Mouse (Mus musculus) granulocyte monocyte progenitor cell, adult 5-6 weeks (primary cell): ENCODE data around the gene Ifrd2. TPM values are rescaled to one million over a fixed set of nuclear protein-coding genes. Genes with fewer than 3 reads are reported as not detected.

Experiments
- ATAC-seq: replicated peaks from 2 replicates; pipeline ENCODE4 v1.8.0; 2016; ENCODE audit warnings: mild to moderate bottlenecking, moderate TSS enrichment, inconsistent platforms; ENCODE audit not compliant: poor library complexity, severe bottlenecking
- total RNA-seq, 2 experiments: library from RNA; stranded (forward) in 1 of 2; stranded (reverse) in 1 of 2; fragments of 200-712, 200-1000 nt in 1 of 2; fragments of >200 nt in 1 of 2; fragmentation: Nextera tagmentation in 1 of 2; gene quantifications; 2 replicates each; pipeline ENCODE4 v1.2.3; 2014 to 2017

The Ifrd2 gene
- total RNA-seq, 2 experiments from 2014 or later: 76.8 to 89.9 TPM

GRCm38 (mm10) chr9:107593101-107593976 lies 5.9 kb downstream of the Ifrd2 start:
- peak; percentile 47 for ATAC-seq

- no peak for ATAC-seq
Measured at GRCm38 (mm10) chr9:107594281-107595062, 7.0 kb downstream of the Ifrd2 start.

GRCm38 (mm10) chr9:107596619-107597569 lies 9.5 kb downstream of the Ifrd2 start:
- ATAC-seq: no peak

DNA sequence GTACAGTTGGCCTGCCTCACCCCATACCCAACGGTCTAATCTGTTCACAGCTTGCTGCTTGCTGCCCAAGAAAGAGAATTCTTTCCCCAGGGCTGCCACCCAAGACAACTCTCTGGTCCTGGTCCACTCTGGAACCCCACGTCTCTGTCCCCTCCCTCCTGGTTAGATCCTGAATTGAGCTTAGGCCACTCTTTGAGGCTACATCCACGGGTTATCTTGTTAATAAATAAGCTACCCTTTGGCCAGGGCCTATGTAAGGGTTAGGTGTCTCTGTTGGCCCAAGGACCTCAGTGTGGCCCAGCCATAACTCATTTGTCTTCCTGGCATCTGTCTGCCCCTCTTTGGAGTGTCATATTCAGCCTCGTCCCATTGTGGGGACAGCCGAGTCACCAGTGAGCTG lies 10.9 kb downstream of the Ifrd2 start:
- no peak for ATAC-seq

DNA sequence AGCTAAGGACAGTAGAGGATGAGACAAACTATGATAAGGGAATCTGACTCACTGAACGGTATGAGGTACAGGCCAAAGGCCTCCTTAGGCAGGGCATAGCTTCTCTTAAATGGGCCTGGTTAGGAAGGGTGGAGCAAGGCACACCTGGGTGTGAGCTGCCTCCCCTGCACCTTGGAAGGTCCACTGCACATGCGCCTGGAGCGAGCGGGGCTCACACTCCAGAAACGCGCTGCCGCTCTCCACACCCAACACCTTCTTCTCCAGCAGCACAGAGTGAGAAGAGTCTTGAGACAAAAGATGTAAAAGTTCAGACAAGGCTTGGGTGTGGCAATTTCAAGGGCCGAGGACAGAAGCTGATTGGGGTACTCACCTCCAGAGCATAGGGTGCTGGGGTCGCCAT lies 12.0 kb downstream of the Ifrd2 start:
- ATAC-seq: no peak

DNA sequence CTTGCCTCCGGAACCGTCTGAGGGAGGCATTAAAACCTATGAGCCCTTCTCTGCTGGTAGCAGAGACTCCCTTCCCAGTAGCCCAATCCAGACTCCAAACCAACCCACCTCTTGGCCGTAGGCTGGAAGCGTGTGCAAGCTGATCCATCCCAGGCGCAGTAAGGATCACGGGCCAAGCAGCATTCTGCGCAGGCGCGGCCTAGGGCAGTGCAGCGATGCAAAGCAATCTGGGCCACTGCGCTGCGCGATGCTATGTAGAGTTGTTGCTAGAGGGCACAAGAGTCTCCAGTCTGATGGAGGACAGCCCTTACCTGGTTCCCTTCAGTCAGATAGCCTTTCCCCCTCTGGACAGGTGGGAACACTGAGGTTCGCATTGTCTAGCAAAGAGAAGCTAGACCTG lies 12.4 kb downstream of the Ifrd2 start:
- no peak for ATAC-seq

DNA sequence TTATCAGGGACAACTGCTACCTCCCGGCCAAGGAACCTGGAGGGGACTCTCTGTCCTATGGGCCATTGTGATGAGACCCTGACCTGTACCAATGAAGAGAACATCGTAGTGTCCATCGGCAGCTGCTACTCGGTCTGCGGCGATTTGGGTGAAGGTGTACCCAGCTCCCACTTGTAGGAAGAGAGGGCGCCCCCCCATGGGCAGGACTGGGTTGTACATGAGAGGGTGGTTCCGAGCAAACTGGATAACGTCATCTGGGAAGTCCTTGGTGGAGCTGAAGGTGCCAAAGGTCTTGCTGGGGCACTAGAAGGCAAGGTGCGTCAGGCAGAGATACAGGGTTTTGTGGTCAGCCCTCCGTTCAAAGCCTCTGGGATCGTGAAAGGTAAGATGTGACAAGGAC lies 13.3 kb downstream of the Ifrd2 start:
- ATAC-seq: no peak

DNA sequence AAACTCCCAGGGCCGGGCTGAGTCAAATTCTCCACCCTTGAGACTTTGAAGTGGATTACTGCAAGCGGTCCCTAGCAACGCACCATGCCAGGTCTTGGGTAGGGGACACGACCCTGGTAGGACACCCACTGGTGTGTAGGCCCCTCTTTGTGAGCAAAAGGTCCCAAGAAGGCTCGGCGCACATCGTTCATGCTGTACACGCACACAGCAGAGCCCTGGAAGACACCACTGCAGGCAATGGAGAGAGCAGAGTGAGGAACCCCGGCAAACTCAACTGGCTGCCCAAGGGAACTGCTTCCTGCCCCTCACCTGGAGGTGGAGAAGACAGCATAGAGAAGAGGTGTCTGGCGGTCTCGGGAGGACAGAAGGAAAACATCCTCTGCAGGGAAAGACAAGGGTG lies 13.8 kb downstream of the Ifrd2 start:
- no peak for ATAC-seq

- ATAC-seq: peak; percentile 86
Measured at GRCm38 (mm10) chr9:107602068-107602648, 14.7 kb downstream of the Ifrd2 start.

GRCm38 (mm10) chr9:107603251-107603650 lies 15.8 kb downstream of the Ifrd2 start:
- no peak for ATAC-seq

DNA sequence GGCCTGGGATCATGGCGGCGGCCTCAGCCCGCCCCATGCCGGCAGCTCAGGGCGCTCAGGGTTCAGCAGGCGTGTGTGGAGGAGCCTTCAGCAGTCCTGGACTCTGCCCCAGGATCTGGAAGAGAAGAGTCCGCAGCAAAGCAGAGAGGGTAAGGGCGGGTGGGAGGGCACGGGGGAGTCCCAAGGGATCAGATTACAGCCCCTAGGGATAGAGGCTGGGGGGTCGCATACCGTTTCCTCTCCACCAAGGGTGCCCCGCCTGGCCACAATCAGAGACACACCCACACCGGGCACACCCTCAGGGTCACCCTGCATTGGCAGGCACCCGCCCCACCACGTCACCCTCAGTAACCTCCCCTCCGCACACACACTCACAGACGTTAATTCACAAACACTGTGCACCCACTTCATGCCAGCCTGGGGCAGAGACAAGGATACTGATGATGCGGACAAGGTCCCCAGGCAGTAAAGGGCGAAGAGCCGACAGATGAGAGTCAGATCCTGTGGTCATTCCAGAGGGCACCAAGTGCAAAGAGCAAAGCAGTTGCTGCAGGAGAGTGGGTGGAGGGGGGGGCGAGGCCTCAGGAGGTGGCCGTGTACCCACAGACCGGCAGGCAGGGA lies 17.7 kb downstream of the Ifrd2 start:
- ATAC-seq: no peak

GRCm38 (mm10) chr9:107606591-107606990 lies 19.1 kb downstream of the Ifrd2 start:
- ATAC-seq: no peak

DNA sequence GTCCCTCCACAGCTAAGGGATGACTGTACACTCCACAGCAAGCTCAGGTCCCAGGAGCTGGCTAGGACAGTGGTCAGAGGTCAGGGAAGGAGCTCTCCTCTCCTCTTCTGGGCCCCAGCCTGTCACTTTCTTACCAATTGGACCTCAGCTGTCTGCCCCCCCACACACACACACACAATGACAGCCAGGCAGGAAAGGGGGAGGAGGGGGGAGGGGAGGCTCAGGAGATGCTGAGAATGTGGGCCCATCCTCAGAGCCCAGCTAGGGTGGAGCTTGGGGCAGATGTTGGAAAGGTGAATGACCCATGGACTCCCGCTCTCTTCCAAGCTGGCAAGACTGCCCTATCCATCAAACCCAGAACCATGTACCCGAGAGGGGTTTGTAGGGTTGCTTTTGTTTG lies 19.6 kb downstream of the Ifrd2 start:
- no peak for ATAC-seq

- ATAC-seq: no peak
Measured at GRCm38 (mm10) chr9:107607653-107608245, 20.3 kb downstream of the Ifrd2 start.

GRCm38 (mm10) chr9:107608741-107609432 lies 21.4 kb downstream of the Ifrd2 start, which contains the start of gene Sema3b:
Gene Sema3b (minus strand): TSS chr9:107609229.
- no peak for ATAC-seq

- ATAC-seq: no peak
Measured at GRCm38 (mm10) chr9:107609433-107609830, 22.0 kb downstream of the Ifrd2 start.

DNA sequence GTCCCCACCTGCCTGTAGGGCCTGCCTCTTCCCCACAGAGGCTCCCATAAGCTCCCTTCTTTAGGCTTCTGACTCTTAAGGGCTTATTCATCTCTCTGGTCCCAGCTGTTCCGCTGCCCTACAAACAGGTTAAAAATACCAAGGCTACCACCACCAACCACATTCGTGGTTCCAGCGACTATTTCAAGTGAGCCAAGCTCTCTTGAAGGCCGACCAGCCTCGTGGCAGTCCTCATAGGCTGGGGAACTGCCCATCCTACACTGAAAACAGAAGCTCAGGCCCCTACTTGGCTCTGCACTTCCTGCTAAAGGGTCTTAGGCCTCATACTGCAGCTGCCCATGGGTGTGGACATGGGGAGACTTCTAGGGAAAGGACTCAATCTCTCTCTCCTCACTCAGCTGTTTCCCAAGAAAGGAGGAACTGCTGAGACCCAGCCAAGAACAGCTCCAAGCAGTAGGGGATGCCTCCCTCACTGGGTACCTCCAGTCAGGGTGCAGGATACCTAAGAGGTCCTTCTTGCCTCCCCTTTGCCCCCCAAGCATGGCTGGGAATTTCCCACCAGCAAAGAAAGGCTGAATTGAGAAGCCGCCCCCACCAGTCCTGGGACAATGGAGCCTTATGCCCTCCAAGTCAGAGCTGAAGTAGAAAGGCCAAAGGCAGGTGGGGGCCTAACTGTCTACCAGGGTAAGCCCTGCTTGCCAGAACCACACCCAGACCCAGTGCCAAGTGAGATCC lies 24.2 kb downstream of the Ifrd2 start:
- ATAC-seq: peak; percentile 36
